Mouse (Mus musculus) lung, postnatal 25 days (tissue): ENCODE measurements around the gene Muc4.

Source experiments
- DNase-seq: peaks from one replicate; pipeline ENCODE4 v3.0.0; 2022; ENCODE audit warnings: low spot score

Muc4 gene

GRCm38 (mm10) chr16:32735586-32735985 is at the start of gene Muc4:
Gene Muc4, plus strand, starts transcription at chr16:32735886.
- no peak for DNase-seq

GRCm38 (mm10) chr16:32685998-32686397 is 49.7 kb upstream of the Muc4 start:
- no peak for DNase-seq

- no peak for DNase-seq
Observed at GRCm38 (mm10) chr16:32687221-32687620, 48.5 kb upstream of the Muc4 start.

DNA sequence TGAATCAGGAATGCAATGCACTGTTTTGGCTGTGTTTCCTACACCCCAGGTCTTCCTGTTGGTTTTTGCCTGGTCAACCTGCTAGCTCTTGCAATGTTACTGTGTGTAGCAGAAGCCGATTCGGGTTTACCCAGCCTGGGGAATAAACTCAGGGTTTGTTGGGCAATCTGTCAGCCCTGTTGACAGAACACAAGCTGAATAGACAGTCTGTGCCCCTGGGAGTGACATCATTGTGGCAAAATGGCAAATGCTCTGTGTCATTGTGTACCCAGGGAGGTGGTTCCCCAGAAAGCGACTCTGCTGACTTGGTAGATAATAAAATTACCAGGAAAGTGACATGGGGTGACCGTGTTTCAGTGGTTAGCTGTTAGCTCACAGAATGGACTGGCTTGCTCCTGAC is 46.9 kb upstream of the Muc4 start:
- DNase-seq = no peak

DNA sequence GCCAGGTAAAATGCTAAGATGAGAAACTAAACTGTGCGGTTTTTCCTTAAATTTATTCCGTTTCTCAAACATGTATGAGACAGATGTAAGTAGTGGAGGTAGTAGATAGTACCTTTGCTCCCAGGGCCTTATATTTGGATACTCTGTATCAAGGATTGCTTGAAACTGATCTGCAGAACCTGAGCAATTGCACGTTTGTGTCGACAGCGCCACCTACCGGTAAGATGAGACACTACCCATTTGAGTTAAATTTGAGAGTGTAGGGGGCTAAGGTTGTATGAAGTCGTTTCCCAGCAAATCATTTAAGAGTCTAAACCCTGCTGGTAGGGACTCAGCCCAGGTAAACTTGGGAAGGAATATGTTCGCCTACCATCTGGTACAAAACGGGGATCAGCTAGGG is 46.2 kb upstream of the Muc4 start:
- DNase-seq = peak; percentile 62

DNA sequence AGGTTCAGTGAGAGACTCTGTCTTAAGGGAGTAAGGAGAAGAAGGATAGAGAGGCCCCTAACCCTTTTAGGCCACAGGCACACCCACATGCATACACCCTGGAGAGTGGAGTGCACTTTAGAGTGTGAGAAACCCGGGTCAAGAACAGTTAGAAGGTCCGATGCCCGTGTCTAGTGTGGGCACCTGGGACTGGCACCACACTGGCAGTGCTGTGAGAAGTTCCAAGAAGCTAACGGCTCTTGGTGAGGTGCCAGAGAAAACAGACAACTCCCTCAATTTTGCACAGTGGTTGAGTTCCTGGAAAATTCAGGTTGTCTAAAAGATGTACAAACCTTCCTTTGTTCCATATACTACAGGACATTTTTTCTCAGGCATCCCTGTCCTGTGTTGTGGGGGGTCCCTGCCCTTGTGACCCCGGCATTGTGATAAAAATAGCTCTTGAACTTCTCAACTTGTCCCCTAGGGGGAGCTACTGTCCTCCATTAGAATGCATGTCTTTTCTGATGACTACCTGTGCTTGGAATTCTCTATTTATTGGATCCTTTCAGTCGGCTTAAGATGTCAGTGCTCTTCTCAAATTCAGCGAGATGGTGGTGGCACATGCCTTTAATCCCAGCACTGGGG is 38.7 kb upstream of the Muc4 start:
- peak; percentile 51 for DNase-seq

DNA sequence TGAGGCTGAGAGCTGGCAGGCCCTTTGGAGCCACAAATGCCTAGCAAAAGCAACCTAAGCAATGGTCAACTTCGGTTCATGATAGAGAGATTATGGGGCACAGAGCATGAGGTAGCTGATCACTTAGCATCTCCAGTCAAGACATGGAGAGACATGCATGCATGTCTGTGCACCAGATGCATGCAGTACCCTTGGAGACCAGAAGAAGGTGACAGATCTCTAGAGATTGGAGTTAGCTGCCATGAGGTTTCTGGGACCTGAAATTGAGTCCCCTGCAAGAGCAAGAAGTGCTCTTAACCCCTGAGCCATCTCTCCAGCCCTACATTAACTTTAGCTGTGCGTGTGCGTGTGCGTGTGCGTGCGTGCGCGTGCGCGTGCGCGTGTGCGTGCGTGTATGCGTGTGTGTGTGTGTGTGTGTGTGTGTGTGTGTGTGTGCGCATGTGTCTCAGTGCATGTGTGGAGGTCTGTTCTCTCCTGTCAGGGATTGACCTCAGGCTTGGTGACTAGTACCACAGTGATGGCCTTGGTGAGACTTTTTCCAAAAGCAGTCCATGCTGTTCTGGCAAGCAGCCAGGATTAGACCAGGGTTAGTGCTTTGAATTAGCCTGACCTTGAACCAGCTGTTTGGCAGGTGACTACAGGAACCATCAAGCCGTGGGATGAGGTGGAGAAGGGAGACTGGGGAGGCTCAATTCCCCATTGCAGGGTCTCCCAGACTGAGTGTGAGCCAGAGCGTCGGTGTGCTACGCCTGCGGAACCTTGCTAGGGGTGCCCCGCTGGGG is 37.8 kb upstream of the Muc4 start:
- no peak for DNase-seq

GRCm38 (mm10) chr16:32698550-32698949 is 37.1 kb upstream of the Muc4 start:
- no peak for DNase-seq

- DNase-seq = peak; percentile 52
Observed at GRCm38 (mm10) chr16:32703312-32703912, 32.3 kb upstream of the Muc4 start.

- DNase-seq = no peak
Observed at GRCm38 (mm10) chr16:32705606-32706005, 30.1 kb upstream of the Muc4 start.

DNA sequence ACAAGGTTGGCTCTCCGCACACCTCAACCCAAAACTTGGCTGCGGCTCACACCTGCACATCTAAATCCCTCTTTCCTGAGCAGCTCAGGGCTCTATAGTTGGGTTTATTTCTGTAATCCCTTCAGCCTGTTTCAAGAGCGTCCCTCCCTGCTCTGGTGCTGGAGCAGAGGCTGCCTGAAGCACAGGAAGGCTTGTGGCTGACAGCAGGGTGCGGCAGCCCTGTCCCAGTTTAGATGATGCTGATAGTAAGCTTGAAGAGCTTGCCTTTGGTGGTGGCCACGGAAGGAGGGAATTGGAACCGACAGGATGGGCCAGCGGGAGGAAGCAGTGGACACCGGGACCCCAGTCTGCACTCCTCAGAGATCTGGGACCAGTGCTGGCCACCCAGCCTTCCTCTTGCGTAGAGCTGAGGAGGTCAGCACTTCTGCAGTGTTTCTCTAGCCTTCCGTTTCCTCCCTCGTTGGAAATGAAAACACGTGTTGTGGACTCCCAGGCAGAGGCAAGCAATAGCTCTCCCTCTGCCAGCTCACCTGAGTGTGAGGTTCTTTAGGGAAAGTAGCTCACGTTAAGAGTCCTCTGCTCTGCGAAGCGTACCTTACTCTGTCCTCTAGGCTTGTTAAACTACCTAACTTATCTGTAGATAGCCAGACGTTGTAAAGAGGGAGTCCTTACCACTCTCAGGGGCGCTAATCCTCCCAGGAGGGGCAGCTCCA is 28.4 kb upstream of the Muc4 start:
- no peak for DNase-seq

GRCm38 (mm10) chr16:32707824-32708456 is 27.7 kb upstream of the Muc4 start:
- no peak for DNase-seq

- no peak for DNase-seq
Observed at GRCm38 (mm10) chr16:32708457-32709033, 27.1 kb upstream of the Muc4 start.

- peak; percentile 52 for DNase-seq
Observed at GRCm38 (mm10) chr16:32709116-32709515, 26.6 kb upstream of the Muc4 start.

DNA sequence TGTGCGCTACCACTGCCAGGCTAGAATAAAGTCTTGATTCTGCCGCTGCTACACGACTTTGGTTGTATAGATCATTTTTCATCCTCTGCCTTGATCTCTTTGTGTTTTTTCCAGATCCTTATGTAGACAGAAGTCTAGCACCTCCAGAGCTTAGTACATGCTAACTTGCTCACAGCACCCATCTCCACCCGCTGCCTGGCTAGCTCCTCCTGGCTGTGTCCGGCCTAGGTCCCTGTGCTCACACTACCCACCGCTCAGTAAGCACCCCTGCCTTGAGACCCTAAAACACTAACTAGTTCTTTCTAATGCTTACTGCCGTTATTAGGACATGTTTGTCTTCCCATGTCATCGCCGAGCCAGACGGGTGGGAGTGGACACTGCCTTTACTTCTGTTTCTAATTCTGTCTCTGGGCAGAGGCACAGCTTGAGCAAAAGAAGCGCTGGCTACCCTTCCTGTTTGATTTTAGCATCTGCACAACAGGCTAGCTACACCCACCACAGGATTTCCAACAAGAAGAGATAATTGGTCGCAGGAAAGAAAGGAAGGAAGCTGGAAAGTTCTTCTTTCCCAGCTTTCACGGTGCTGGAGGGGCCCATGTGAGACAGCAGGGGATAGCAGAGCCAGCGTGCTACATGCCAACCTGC is 25.1 kb upstream of the Muc4 start:
- peak; percentile 26 for DNase-seq

GRCm38 (mm10) chr16:32712202-32712601 is 23.5 kb upstream of the Muc4 start:
- DNase-seq = no peak

- no peak for DNase-seq
Observed at GRCm38 (mm10) chr16:32713556-32713955, 22.1 kb upstream of the Muc4 start.

- no peak for DNase-seq
Observed at GRCm38 (mm10) chr16:32715364-32715763, 20.3 kb upstream of the Muc4 start.

DNA sequence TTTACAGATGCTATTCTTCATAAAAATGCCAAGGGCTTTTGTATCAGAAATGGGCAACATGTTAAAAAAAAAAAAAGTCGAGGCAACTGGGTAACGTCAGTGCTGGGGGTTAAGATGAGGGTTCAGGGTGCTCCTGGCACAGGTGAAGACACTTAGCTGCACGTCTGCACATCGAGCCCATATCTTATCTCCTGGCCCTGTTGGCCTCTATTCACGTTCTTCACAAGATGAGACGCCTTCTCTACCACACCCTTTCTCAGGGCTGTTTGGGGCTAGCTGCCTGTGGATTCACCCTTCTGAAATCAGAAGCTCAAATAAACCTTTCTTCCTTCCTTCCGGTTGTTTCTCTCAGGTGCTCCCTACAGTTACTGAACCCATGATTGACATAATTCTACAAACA is 12.5 kb upstream of the Muc4 start:
- no peak for DNase-seq

- DNase-seq = no peak
Observed at GRCm38 (mm10) chr16:32723767-32724166, 11.9 kb upstream of the Muc4 start.

- no peak for DNase-seq
Observed at GRCm38 (mm10) chr16:32724259-32724658, 11.4 kb upstream of the Muc4 start.
